Mouse (Mus musculus) lung, postnatal 0 days (tissue): ENCODE measurements around the gene Itprip. TPM values are rescaled to one million over a fixed set of nuclear protein-coding genes. Genes with fewer than 3 reads are reported as not detected.

Source experiments
- ATAC-seq: fragments of 200-750 bp; cut with Nextera tagmentation; 2 replicates; pipeline ENCODE4 v1.8.0; 2017; ENCODE audit warnings: moderate library complexity
- DNase-seq: peaks from one replicate; pipeline ENCODE4 v3.0.0-alpha.2; 2016; ENCODE audit warnings: low spot score
- H3K27ac ChIP-seq: fragments of 300-500 bp; sonication (generic); 2 replicates; pipeline ENCODE4 v1.5.1; 2014; ENCODE audit warnings: antibody characterized with exemption, mild to moderate bottlenecking, low read length, mixed read lengths
- H3K27me3 ChIP-seq: fragments of 300-500 bp; sonication (generic); replicated peaks from 2 replicates; pipeline ENCODE4 v1.6.1; 2014; ENCODE audit warnings: low read length, mixed read lengths; ENCODE audit not compliant: insufficient read depth
- H3K36me3 ChIP-seq: fragments of 300-500 bp; sonication (generic); 2 replicates; pipeline ENCODE4 v1.6.1; 2014; ENCODE audit warnings: low read length, mixed read lengths; ENCODE audit not compliant: insufficient read depth
- H3K4me1 ChIP-seq: fragments of 300-500 bp; sonication (generic); 2 replicates; pipeline ENCODE4 v1.6.1; 2014; ENCODE audit warnings: antibody characterized with exemption, low read depth, low read length, mixed read lengths; ENCODE audit not compliant: insufficient read depth
- H3K4me2 ChIP-seq: fragments of 300-500 bp; sonication (generic); replicated peaks from 2 replicates; pipeline ENCODE4 v1.6.1; 2014; ENCODE audit warnings: low read depth, mild to moderate bottlenecking, low read length, moderate library complexity, mixed read lengths
- H3K4me3 ChIP-seq: fragments of 300-500 bp; sonication (generic); 2 replicates; pipeline ENCODE4 v1.5.1; 2014; ENCODE audit warnings: low read depth, low read length
- H3K9ac ChIP-seq: fragments of 300-500 bp; sonication (generic); replicated peaks from 2 replicates; pipeline ENCODE4 v1.6.1; 2014; ENCODE audit warnings: low read depth, mild to moderate bottlenecking
- H3K9me3 ChIP-seq: fragments of 300-500 bp; sonication (generic); 2 replicates; pipeline ENCODE4 v1.6.1; 2016; ENCODE audit warnings: low read length, mixed read lengths
- CTCF ChIP-seq: IDR thresholded peaks from 2 replicates; pipeline ENCODE4 v1.5.1; 2016; ENCODE audit warnings: antibody characterized with exemption, mild to moderate bottlenecking
- EP300 ChIP-seq: IDR thresholded peaks from 2 replicates; pipeline ENCODE4 v1.6.1; 2016; ENCODE audit warnings: antibody characterized with exemption, mild to moderate bottlenecking, control low read depth
- WGBS: fragments of 180-500 bp; shearing (Covaris S2); extraction: QIAGEN DNeasy Blood & Tissue Kit; methylation state at CpG from one replicate; pipeline ENCODE4 v1.1.7; 2014; 5-methylcytosine and 5-hydroxymethylcytosine counted together
- polyA plus RNA-seq: library from polyadenylated mRNA; unstranded; fragments of >200 nt; fragmentation: Nextera tagmentation; extraction: Ambion mirVana; gene quantifications from 2 replicates; pipeline ENCODE4 v1.2.1, GENCODE M21; 2015

The Itprip gene
- polyA plus RNA-seq, 1 experiment from 2014 or later: 15.6 TPM

DNA sequence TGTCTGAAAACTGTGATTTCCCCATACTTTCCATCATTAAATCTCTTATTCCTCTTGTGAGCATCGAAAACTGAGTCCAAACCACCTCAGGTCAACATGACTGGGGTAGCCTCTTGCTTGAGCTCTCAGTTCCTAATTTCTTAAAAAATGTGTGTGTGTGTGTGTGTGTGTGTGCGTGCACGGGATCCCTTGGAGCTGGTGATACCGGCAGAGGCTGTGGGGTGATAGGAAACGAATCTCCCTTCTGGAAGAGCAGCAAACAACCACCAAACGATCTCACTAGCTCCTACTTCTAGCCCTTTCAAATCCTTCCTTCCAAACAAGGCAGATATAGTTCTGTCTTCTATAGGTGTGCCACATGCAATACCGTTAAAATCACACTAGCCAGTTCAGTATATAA, 54.4 kb downstream of the Itprip start:
- no peaks in the 10 kb centered on the region for H3K36me3 ChIP-seq
- H3K4me2 ChIP-seq: peak overlapping the region; percentile 69
- no peak overlapping the region; the same call in 1 of the 2 replicates for H3K9ac ChIP-seq
- H3K4me3 ChIP-seq: no peak overlapping the region
- H3K27me3 ChIP-seq: no peaks in the 10 kb centered on the region
- no peaks in the 10 kb centered on the region for H3K4me1 ChIP-seq
- WGBS: 76% methylated on average over 7 of the region's 7 CpGs
- no peaks in the 10 kb centered on the region for H3K9me3 ChIP-seq
- ATAC-seq (no peak), DNase-seq (no peak)
- H3K27ac ChIP-seq: no peak overlapping the region
- TF ChIP-seq CTCF: no peak
- no peak for TF ChIP-seq EP300

DNA sequence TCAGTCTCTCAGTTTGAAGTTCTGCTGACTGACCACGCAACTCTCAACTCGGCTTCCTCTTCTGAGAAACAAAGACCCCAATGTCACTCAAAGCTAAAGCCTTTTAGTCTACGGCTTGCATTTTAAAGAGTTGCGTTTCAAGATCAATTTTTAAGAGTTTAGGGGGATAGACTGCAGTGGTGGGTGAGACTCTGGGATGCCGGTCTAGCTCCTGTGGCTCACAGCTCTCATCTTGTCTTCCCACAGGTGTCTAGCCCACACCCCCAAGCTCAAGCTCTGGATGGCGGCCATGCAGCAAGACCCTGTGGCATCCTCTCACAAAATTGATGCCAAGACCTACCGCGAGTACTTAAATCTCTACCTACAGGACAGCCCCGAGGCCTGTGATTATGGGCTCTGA, 55.0 kb downstream of the Itprip start:
- Histone ChIP-seq H3K27me3 (no peaks in the 10 kb centered on the region), H3K9ac (no peak overlapping the region), H3K27ac (no peak overlapping the region), H3K9me3 (no peaks in the 10 kb centered on the region), H3K4me1 (no peaks in the 10 kb centered on the region), H3K4me3 (no peak overlapping the region), H3K36me3 (no peaks in the 10 kb centered on the region), H3K4me2 (no peak overlapping the region)
- DNase-seq (no peak), ATAC-seq (no peak)
- TF ChIP-seq CTCF (no peak), EP300 (no peak)
- 96% methylated on average over 9 of the region's 9 CpGs for WGBS

DNA sequence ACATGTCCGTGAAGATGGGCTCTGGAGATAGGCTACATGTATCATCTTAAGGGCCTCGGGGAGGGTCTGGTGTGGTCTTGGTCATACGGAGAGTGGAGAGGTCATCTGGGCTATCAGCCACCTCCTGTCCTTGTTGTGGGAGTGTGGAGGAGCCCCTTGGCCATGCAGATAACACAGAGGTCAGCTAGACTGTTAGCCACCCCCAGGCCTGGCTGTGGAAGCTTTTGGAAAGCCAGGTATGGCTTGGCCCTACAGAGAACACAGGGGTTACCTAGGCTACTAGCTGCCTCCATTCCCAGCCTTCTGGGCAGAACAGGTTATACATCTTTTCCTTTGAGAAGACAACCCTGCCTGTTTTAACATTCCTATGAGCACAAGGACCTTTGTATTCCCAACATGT, 56.5 kb downstream of the Itprip start:
- TF ChIP-seq CTCF (no peak), EP300 (no peak)
- Histone ChIP-seq H3K4me3 (no peak overlapping the region), H3K27me3 (no peaks in the 10 kb centered on the region), H3K9ac (no peak overlapping the region), H3K4me1 (no peaks in the 10 kb centered on the region), H3K4me2 (no peak overlapping the region), H3K27ac (no peak overlapping the region), H3K36me3 (no peaks in the 10 kb centered on the region), H3K9me3 (no peaks in the 10 kb centered on the region)
- 95% methylated on average over 3 of the region's 3 CpGs for WGBS
- DNase-seq (no peak), ATAC-seq (no peak)

DNA sequence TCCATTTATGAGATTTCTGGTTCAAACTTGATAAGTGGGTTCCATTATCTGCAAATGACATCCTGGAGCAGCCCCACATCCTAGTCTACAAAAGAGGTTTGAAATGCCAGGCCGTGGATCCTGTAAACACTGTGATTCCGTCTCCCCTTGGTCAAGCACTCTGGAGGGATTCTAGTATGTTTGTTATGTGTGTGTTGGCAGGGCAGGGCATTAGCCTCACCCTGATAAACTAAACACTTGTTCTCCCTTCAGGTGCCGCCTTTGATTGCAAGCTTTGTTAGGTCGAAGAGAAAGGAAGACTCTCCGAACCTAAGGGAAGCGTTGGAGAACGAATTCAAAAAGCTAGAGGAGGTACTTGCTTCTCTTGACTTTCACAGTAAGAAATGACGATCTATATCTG, 59.9 kb downstream of the Itprip start:
- Histone ChIP-seq H3K4me2 (no peak overlapping the region), H3K36me3 (no peaks in the 10 kb centered on the region), H3K27ac (peak overlapping the region; percentile 47; the same call in 1 of the 2 replicates), H3K4me3 (no peak overlapping the region), H3K9me3 (no peaks in the 10 kb centered on the region), H3K27me3 (no peaks in the 10 kb centered on the region), H3K9ac (no peak overlapping the region), H3K4me1 (peaks cover 14% of the 10 kb centered on the region)
- DNase-seq: peak; percentile 31
- TF ChIP-seq CTCF (no peak), EP300 (peak; percentile 43)
- ATAC-seq: peak; percentile 18; the same call in 1 of the 2 replicates
- 68% methylated on average over 8 of the region's 8 CpGs for WGBS

DNA sequence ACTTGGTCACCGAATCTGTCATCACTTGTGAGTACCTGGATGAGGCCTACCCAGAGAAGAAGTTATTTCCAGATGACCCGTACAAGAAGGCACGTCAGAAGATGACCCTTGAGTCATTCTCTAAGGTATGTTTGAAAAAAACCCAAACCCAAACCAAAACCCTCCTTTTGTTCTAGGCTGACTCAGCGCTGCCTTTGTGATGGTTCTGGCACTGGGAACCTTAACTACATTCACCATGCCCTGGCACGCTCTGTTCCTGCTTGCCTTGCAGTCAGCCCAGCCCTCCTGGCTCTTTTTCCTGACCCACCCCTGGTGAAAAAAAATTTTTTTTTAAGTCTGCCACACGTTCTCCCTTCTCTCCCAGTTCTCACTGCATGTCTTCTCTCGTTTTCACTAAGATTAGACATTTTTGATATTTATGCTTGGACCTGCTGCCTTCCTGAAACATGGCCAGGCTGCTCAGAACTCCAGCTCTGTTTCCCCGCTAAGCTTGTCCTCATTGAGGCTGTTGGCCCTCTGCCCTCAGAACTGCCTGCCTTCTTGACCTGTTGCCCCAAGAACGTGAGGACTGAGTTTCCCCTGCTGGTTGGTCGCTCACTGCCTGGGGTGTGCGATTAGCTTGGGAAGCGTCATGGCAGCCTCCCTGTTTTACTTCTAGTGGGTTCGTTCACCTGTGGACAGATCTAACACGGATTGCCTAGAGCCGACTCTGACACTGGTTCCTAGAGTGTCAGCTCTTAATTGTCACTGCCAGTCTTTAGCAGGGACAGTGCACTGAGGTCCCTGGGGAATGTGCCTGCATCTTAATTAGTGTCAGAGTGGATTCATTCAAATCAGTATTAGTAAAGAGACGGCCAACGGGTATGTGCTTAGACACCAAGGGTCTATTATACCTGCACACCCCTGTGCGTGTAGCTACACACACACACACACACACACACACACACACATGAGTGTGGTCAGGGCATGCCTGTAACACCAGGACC, 60.8 kb downstream of the Itprip start:
- 63% methylated on average over 18 of the region's 18 CpGs for WGBS
- H3K36me3 ChIP-seq: no peaks in the 10 kb centered on the region
- DNase-seq (peak; percentile 79), ATAC-seq (peak; percentile 44)
- peak; percentile 18; the same call in 1 of the 2 replicates for TF ChIP-seq CTCF
- TF ChIP-seq EP300: 0 out of 2 replicates have a peak, but pooled peaks have one; percentile 37
- H3K4me1 ChIP-seq: peaks cover 15% of the 10 kb centered on the region
- H3K27ac ChIP-seq: peak overlapping the region; percentile 47; the same call in 1 of the 2 replicates
- no peak overlapping the region for H3K4me2 ChIP-seq
- no peak overlapping the region for H3K4me3 ChIP-seq
- no peak overlapping the region for H3K9ac ChIP-seq
- H3K27me3 ChIP-seq: no peaks in the 10 kb centered on the region
- no peaks in the 10 kb centered on the region for H3K9me3 ChIP-seq

DNA sequence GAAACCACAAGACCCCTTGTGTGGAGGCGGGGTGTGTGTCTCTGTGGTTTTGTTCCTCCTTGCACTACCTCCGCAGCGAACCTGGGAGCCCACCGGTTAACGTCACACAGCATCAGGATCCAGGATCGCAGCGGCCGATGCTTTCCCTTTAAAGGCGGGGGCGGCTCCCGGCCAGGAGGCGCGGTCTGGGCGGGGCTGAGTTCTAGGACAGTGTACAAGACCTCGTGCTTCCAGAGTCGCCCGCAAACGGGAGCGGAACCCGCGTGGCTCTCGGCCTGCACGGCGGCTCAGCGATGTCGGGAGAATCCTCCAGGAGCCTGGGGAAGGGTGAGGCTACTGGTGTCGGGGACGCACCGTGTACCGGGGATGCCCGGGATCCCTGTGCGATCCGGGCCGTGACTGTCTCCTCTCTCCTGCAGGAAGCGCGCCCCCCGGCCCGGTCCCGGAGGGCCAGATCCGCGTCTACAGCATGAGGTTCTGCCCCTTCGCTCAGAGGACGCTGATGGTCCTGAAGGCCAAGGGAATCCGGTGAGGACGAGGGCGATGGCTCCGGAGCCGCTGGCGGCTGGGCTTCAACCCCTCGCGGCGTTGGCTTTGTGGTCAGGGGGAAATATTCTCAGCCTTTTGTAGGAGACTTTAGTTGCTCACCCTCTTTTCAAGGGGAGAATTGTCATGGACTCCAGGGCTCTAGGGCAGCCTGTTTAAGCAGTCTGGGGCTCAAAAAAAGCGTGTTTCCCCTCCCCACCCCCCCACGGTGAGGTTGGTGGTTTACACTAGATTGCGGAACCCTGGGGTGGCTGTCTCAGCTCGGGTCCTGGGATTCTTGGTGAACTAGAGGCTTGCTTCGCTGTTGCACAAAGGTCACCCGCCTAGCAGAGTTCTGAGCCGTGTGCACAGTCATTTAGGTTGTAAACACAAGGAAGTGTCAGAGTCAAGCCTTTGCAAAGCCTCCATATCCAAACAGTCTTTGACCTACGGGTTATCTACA, 64.0 kb downstream of the Itprip start, which contains the start of gene Gsto1:
Gsto1 (plus strand) TSS at position 175 of the 988 bp plus-strand sequence.
- TF ChIP-seq EP300: no peak
- TF ChIP-seq CTCF: peak; percentile 5; the same call in 1 of the 2 replicates
- Histone ChIP-seq H3K9me3 (no peaks in the 10 kb centered on the region), H3K4me1 (peaks cover 15% of the 10 kb centered on the region), H3K27ac (peak within 1 kb of the TSS; percentile 68), H3K4me3 (peak within 1 kb of the TSS; percentile 53), H3K9ac (peak within 1 kb of the TSS; percentile 54), H3K27me3 (no peaks in the 10 kb centered on the region), H3K36me3 (no peaks in the 10 kb centered on the region), H3K4me2 (peak within 1 kb of the TSS; percentile 87)
- peak; percentile 93 for ATAC-seq
- peak; percentile 92 for DNase-seq
- under 1% methylated on average over 59 of the region's 60 CpGs for WGBS
